Mouse (Mus musculus) MEL (cell line): Measurements from ENCODE around the gene Tnrc18. TPM values are rescaled to one million over a fixed set of nuclear protein-coding genes. Genes with fewer than 3 reads are reported as not detected.

Experiments used
- DNase-seq: peaks from one replicate; pipeline ENCODE4 v3.0.0; 2011; ENCODE audit warnings: low read depth, low spot score
- H3K27ac ChIP-seq: 2 replicates; pipeline ENCODE4 v1.5.1; 2012; ENCODE audit warnings: low read depth, mild to moderate bottlenecking, control low read depth, low read length, moderate library complexity; ENCODE audit not compliant: control insufficient read depth
- H3K27me3 ChIP-seq, 2 experiments: fragments of 150-350 bp in 1 of 2; sonication (generic) in 1 of 2; 2 replicates each; pipeline ENCODE4 v1.6.1; 2012; ENCODE audit warnings: low read length in 2 of 2, mild to moderate bottlenecking in 2 of 2, improper control_type of control experiment in 1 of 2, moderate library complexity in 1 of 2; ENCODE audit not compliant: insufficient read depth in 2 of 2, control insufficient read depth in 1 of 2
- H3K36me3 ChIP-seq, 2 experiments: 2 replicates each; pipeline ENCODE4 v1.6.1; 2012 to 2014; ENCODE audit warnings: low read length in 2 of 2, improper control_type of control experiment in 1 of 2, inconsistent platforms in 1 of 2, mild to moderate bottlenecking in 1 of 2; ENCODE audit not compliant: insufficient read depth in 2 of 2, control insufficient read depth in 1 of 2
- H3K4me1 ChIP-seq, 2 experiments: fragments of 150-350 bp in 1 of 2; sonication (generic) in 1 of 2; 2 replicates each; pipeline ENCODE4 v1.6.1; 2012; ENCODE audit warnings: low read length in 2 of 2, improper control_type of control experiment in 1 of 2, mild to moderate bottlenecking in 1 of 2; ENCODE audit not compliant: insufficient read depth in 2 of 2, control insufficient read depth in 1 of 2
- H3K4me3 ChIP-seq, 2 experiments: fragments of 150-350 bp in 1 of 2; sonication (generic) in 1 of 2; 2 replicates each; pipeline ENCODE4 v1.5.1; 2012; ENCODE audit warnings: low read depth in 2 of 2, low read length in 2 of 2, mild to moderate bottlenecking in 2 of 2, moderate library complexity in 2 of 2, control low read depth in 1 of 2, improper control_type of control experiment in 1 of 2; ENCODE audit not compliant: control insufficient read depth in 1 of 2, insufficient read depth in 1 of 2
- H3K79me2 ChIP-seq: 2 replicates; pipeline ENCODE4 v1.6.1; 2012; ENCODE audit warnings: mild to moderate bottlenecking, low read length, moderate library complexity; ENCODE audit not compliant: control insufficient read depth, poor library complexity, insufficient read depth
- H3K9ac ChIP-seq: 2 replicates; pipeline ENCODE4 v1.6.1; 2012; ENCODE audit warnings: low read depth, mild to moderate bottlenecking, control low read depth, low read length, moderate library complexity; ENCODE audit not compliant: control insufficient read depth, poor library complexity, severe bottlenecking
- H3K9me3 ChIP-seq: fragments of 150-350 bp; sonication (generic); replicated peaks from 2 replicates; pipeline ENCODE4 v1.6.1; 2012; ENCODE audit warnings: mild to moderate bottlenecking, low read length, improper control_type of control experiment, moderate library complexity; ENCODE audit not compliant: insufficient read depth
- BHLHE40 ChIP-seq: IDR thresholded peaks from 2 replicates; pipeline ENCODE4 v1.6.1; 2012; ENCODE audit warnings: low read depth, mild to moderate bottlenecking, inconsistent platforms, low read length, improper control_type of control experiment, borderline replicate concordance
- CHD1 ChIP-seq: IDR thresholded peaks from 2 replicates; pipeline ENCODE4 v1.6.1; 2012; ENCODE audit warnings: low read depth, mild to moderate bottlenecking, inconsistent platforms, low read length, improper control_type of control experiment
- GABPA ChIP-seq: IDR thresholded peaks from 2 replicates; pipeline ENCODE4 v1.6.1; 2012; ENCODE audit warnings: low read depth, mild to moderate bottlenecking, inconsistent platforms, low read length, improper control_type of control experiment, moderate library complexity
- HCFC1 ChIP-seq: IDR thresholded peaks from 2 replicates; pipeline ENCODE4 v1.6.1; 2012; ENCODE audit warnings: low read depth, mild to moderate bottlenecking, inconsistent platforms, low read length, improper control_type of control experiment, moderate library complexity
- JUND ChIP-seq: IDR thresholded peaks from 2 replicates; pipeline ENCODE4 v1.6.1; 2011; ENCODE audit warnings: low read depth, mild to moderate bottlenecking, improper control_type of control experiment, low read length
- MAX ChIP-seq: IDR thresholded peaks from 2 replicates; pipeline ENCODE4 v1.6.1; 2011; ENCODE audit warnings: low read length, improper control_type of control experiment
- MAZ ChIP-seq: IDR thresholded peaks from 2 replicates; pipeline ENCODE4 v1.6.1; 2012; ENCODE audit warnings: low read depth, mild to moderate bottlenecking, inconsistent platforms, low read length, improper control_type of control experiment
- MYB ChIP-seq: IDR thresholded peaks from 2 replicates; pipeline ENCODE4 v1.6.1; 2011; ENCODE audit warnings: mild to moderate bottlenecking, low read depth, low read length, improper control_type of control experiment
- NELFE ChIP-seq: IDR thresholded peaks from 2 replicates; pipeline ENCODE4 v1.6.1; 2011; ENCODE audit warnings: low read depth, low read length, improper control_type of control experiment
- NRF1 ChIP-seq: IDR thresholded peaks from 2 replicates; pipeline ENCODE4 v1.6.1; 2014; ENCODE audit warnings: low read depth, mild to moderate bottlenecking, inconsistent platforms, low read length, improper control_type of control experiment, moderate library complexity; ENCODE audit not compliant: poor library complexity, insufficient read depth, severe bottlenecking
- POLR2A ChIP-seq, 2 experiments: IDR thresholded peaks; 2 replicates each; pipeline ENCODE4 v1.6.1; 2011 to 2012; ENCODE audit warnings: low read length in 2 of 2, mild to moderate bottlenecking in 2 of 2, control low read depth in 1 of 2, improper control_type of control experiment in 1 of 2, low read depth in 1 of 2, moderate library complexity in 1 of 2; ENCODE audit not compliant: control insufficient read depth in 1 of 2, insufficient read depth in 1 of 2, poor library complexity in 1 of 2
- POLR2AphosphoS5 ChIP-seq: IDR thresholded peaks from 2 replicates; pipeline ENCODE4 v1.6.1; 2012; ENCODE audit warnings: low read depth, borderline replicate concordance, mild to moderate bottlenecking, inconsistent platforms, low read length, moderate library complexity, mixed read lengths
- SIN3A ChIP-seq: IDR thresholded peaks from 2 replicates; pipeline ENCODE4 v1.6.1; 2012; ENCODE audit warnings: low read length, improper control_type of control experiment, inconsistent platforms
- TAL1 ChIP-seq: IDR thresholded peaks from 2 replicates; pipeline ENCODE4 v1.6.1; 2012; ENCODE audit warnings: mild to moderate bottlenecking, inconsistent platforms, low read length, moderate library complexity, mixed read lengths
- TBP ChIP-seq: IDR thresholded peaks from 2 replicates; pipeline ENCODE4 v1.8.0; 2011; ENCODE audit warnings: low read depth, low read length, improper control_type of control experiment
- UBTF ChIP-seq: IDR thresholded peaks from 2 replicates; pipeline ENCODE4 v1.6.1; 2012; ENCODE audit warnings: low read depth, mild to moderate bottlenecking, inconsistent platforms, low read length, improper control_type of control experiment, moderate library complexity, borderline replicate concordance; ENCODE audit not compliant: insufficient read depth
- USF1 ChIP-seq: IDR thresholded peaks from 2 replicates; pipeline ENCODE4 v1.6.1; 2014; ENCODE audit warnings: low read depth, mild to moderate bottlenecking, inconsistent platforms, low read length, improper control_type of control experiment, moderate library complexity
- ZC3H11A ChIP-seq: IDR thresholded peaks from 2 replicates; pipeline ENCODE4 v1.6.1; 2012; ENCODE audit warnings: low read depth, mild to moderate bottlenecking, inconsistent platforms, low read length, improper control_type of control experiment
- ZNF384 ChIP-seq: IDR thresholded peaks from 2 replicates; pipeline ENCODE4 v1.6.1; 2012; ENCODE audit warnings: low read depth, mild to moderate bottlenecking, inconsistent platforms, low read length, improper control_type of control experiment
- polyA plus RNA-seq, 2 experiments: library from polyadenylated mRNA; stranded (reverse) in 1 of 2; unstranded in 1 of 2; fragments of >175 nt in 1 of 2; fragments of >200 nt in 1 of 2; gene quantifications; 2 replicates each; pipeline versions ENCODE4 v1.2.1 to v1.2.4; 2012; ENCODE audit warnings: low replicate concordance in 2 of 2, low read depth in 1 of 2; ENCODE audit not compliant: insufficient read length in 2 of 2, insufficient read depth in 1 of 2, missing spikeins in 1 of 2
- total RNA-seq: library from RNA; depleted of rRNA; stranded (reverse); fragments of 300-350 nt; gene quantifications from 2 replicates; pipeline ENCODE4 v1.2.3, GENCODE M21; 2012; rRNA removed

Tnrc18 gene
- total and polyA plus RNA-seq, 3 experiments = 0.31 to 3.4 TPM; not detected in 1

DNA sequence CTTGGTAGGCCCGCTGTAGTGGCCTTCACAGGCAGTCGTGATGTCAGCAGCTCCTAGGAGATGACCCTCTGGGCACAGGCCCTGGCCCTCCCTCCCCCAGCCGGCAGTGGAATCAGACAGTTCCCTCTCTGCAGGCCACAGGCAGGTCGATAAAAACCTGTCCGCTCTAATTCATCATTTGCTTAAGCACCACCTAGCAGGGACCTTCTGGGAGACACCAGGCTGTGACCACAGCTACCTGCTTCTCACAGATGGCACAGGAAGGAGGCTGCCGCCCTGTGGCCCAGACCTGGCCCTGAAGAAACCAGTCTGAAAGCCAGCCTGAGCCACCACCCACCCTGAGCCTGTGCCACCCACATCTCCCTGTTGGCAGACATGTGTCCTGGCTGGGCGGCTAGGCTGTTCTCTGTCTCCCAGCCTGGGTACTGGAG, 139.3 kb downstream of the Tnrc18 start:
- H3K27me3 ChIP-seq = no peaks in the 10 kb centered on the region
- H3K4me1 ChIP-seq = no peaks in the 10 kb centered on the region
- no peaks in the 10 kb centered on the region for H3K79me2 ChIP-seq
- no peak overlapping the region for H3K4me3 ChIP-seq
- TF ChIP-seq JUND = no peak
- TF ChIP-seq USF1 = no peak
- TF ChIP-seq UBTF = no peak
- no peak for TF ChIP-seq ZNF384
- TF ChIP-seq MYB = no peak
- TF ChIP-seq POLR2A (IDR thresholded peaks at IDR 0.05; ENCODE audit: control insufficient read depth in 1 of 2, insufficient read depth in 1 of 2, low read depth in 1 of 2, low read length in 2 of 2, poor library complexity in 1 of 2) = no peak
- no peak for TF ChIP-seq TAL1
- TF ChIP-seq MAX = no peak
- no peak for TF ChIP-seq NRF1
- no peak for TF ChIP-seq ZC3H11A
- TF ChIP-seq MAZ = no peak
- TF ChIP-seq CHD1 = no peak
- no peak for TF ChIP-seq TBP
- no peak for TF ChIP-seq NELFE
- no peak for TF ChIP-seq BHLHE40
- TF ChIP-seq POLR2AphosphoS5 = no peak
- TF ChIP-seq GABPA = no peak
- no peak for TF ChIP-seq HCFC1
- TF ChIP-seq SIN3A = no peak
- TF ChIP-seq, all 39 proteins: peak for 0
- DNase-seq = no peak
- Histone ChIP-seq H3K9me3 (no peaks in the 10 kb centered on the region), H3K27ac (no peak overlapping the region), H3K9ac (no peak overlapping the region), H3K36me3 (no peaks in the 10 kb centered on the region)

Other genes starting within 250 kb of the Tnrc18 start
- not detected in 2 replicates for gene Mmd2, start 208.9 kb downstream of the Tnrc18 start, total RNA-seq
- not detected for gene Mmd2, start 208.9 kb downstream of the Tnrc18 start, polyA plus RNA-seq
- 38.6 and 39.0 TPM in 2 replicates for gene Wipi2, start 190.0 kb downstream of the Tnrc18 start, total RNA-seq
- 10 to 100 TPM; 53.6 to 74.7 TPM for gene Wipi2, start 190.0 kb downstream of the Tnrc18 start, polyA plus RNA-seq
- gene Slc29a4, start 125.2 kb downstream of the Tnrc18 start, total RNA-seq = not detected in 2 replicates
- gene Slc29a4, start 125.2 kb downstream of the Tnrc18 start, polyA plus RNA-seq = not detected
- gene Fbxl18, start 77.8 kb upstream of the Tnrc18 start, total RNA-seq = 3.9 and 4.6 TPM in 2 replicates
- 1 to 10 TPM in 1 of 2 experiments, not detected in 1; 7.4 TPM for gene Fbxl18, start 77.8 kb upstream of the Tnrc18 start, polyA plus RNA-seq
- 3,019 and 3,042 TPM in 2 replicates for gene Actb, start 89.1 kb upstream of the Tnrc18 start, total RNA-seq
- gene Actb, start 89.1 kb upstream of the Tnrc18 start, polyA plus RNA-seq = 1,000 to 10,000 TPM; 1,403 to 4,417 TPM
- gene Fscn1, start 142.7 kb upstream of the Tnrc18 start, total RNA-seq = not detected in 2 replicates
- gene Fscn1, start 142.7 kb upstream of the Tnrc18 start, polyA plus RNA-seq = not detected